Mouse (Mus musculus) cerebellum, postnatal 36 days (tissue): Measurements from ENCODE around the gene Stx4a.
"Not testable (repeated sequence)": the region's sequence is repeated elsewhere in the genome, so short reads cannot be mapped to it uniquely, and the experiment has no call there.

Source experiments
- DNase-seq, 2 experiments: peaks; one replicate each; pipeline ENCODE4 v3.0.0; 2021 to 2022; ENCODE audit warnings: mixed read lengths in 2 of 2

Gene Stx4a

GRCm38 (mm10) chr7:127870136-127870821 is 46.2 kb downstream of the Stx4a start:
- no peak for DNase-seq

GRCm38 (mm10) chr7:127874812-127875626 is 50.9 kb downstream of the Stx4a start:
- no peak for DNase-seq

- DNase-seq: peak; percentile 99 to 100
Observed at GRCm38 (mm10) chr7:127875627-127876001, 51.5 kb downstream of the Stx4a start.

GRCm38 (mm10) chr7:127876041-127876466 is 52.0 kb downstream of the Stx4a start, which contains the start of gene Zfp646:
Gene Zfp646 (plus strand): TSS chr7:127876221.
- peak in 1 of 2 experiments; percentile 80 for DNase-seq

- peak; percentile 89 to 94 for DNase-seq
Observed at GRCm38 (mm10) chr7:127876467-127877348, 52.6 kb downstream of the Stx4a start, which contains the start of gene Zfp668. Gene Zfp668 (minus strand): TSS chr7:127876828.

GRCm38 (mm10) chr7:127879301-127879700 is 55.2 kb downstream of the Stx4a start:
- no peak for DNase-seq

DNA sequence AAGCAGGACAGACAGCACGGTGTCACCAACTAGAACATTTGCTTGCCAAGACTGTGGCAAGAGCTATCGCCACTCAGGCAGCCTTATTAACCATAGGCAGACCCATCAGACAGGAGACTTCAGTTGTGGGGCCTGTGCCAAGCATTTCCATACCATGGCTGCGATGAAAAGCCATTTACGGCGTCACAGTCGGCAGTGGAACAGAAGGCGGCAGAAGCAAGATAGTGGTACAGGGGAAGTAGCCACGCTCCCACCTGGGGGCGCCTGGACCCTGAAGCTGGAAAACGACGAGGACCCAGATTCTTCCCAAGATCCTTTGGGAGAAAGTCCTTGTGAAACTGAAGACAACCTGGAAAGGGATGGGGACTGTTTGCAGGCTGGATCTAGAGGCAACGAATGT is 56.3 kb downstream of the Stx4a start:
- no peak for DNase-seq

GRCm38 (mm10) chr7:127885951-127886350 is 61.9 kb downstream of the Stx4a start:
- no peak for DNase-seq

DNA sequence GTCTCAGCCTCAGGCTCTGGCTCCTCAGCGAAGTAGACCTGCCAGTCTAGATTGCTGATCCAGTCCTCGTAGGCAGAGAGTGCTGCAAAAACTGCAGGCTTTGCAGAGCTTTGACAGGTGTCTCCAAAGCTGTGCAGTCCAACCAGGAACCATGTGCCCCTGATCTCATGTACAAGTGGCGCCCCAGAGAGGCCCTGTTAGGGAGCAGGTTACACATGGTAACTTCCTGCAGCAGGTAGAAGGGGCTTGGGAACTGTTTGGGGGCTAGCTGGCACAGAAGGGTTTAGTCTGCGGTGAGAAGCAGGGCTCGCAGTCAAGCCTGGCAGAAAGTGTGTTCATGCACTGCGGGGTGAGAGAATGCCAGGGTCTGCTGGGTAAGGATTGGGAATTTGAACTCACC is 62.5 kb downstream of the Stx4a start:
- no peak for DNase-seq

DNA sequence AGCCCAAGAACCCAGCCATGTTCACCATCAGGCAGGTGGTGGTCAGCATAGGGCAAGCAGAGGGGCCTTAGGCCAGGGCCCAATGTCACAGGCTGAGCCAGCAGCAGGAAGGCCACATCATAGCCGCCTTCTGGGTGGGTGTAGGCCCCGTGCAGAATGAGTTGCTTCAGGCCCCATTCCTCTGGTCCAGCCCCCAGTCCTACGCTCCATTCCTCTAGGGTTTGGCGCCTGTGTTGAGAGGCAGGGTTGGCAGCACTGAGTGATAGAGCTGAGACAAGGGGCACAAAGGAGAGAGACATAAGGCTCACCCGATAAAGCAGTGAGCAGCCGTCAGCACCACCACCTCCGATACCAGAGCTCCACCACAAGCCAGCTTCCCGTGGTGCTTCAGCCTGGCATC is 63.1 kb downstream of the Stx4a start:
- DNase-seq: peak in 1 of 2 experiments; percentile 1

DNA sequence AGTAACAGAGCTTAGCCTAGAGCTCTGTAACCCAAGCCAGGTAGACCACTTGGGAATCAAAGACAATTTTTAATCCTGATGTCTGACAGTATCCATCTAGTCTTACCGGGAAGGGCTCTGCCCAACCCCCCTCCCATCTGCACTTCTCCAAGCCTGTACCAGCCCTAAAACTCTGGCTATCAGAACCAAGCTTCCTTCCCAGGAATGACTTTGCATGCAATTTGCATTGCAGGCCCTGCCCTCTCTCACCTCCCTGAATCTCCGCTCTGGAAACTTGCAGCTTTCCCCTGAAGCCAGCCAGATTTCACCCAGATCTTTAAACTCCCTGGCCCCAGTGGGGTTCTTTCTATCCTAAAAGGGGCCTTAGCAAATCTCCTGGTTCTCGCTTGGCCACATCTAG is 63.7 kb downstream of the Stx4a start:
- DNase-seq: no peak

DNA sequence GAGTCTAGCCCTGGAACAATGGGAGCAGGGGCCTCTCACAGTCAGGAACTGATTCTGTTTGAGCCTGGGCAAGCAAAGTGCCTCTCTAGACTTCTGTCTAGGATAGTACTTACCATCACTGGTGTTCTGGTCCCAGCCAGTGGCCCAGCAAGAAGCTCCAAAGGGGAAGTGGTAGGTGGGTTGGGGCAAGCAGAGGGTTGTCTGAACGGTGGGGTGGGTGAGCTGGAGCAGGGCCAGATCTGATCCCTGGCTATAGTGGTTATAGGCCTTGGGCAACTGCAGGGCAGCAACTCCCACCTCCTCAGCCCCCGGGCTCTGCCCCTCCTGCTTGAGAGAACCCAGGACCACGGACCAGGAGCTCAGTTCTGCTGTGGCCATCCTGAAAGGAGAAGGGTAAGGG is 64.7 kb downstream of the Stx4a start:
- DNase-seq: no peak

GRCm38 (mm10) chr7:127890798-127891197 is 66.7 kb downstream of the Stx4a start, which contains the start of gene Prss53:
Gene Prss53 (minus strand): TSS chr7:127890970.
- DNase-seq: no peak

DNA sequence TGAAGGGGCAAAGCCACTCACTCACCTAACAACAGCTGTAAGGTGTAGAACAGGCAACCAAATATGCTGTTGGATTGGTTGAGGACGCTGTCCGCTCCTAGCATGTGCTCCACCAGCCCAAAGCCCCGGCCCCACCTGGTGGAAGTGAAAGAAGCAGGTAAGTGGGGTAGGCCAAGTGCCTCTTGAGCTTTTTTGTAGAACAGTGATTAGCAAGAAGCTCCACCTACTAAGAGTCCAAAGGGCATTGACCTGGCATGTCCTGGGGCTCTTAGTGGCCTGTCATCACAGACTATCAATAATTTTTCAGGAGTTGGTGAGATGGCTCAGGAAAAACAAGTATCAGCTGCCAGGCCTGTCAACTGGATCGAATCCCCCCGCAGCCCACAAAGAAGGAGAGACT is 70.4 kb downstream of the Stx4a start:
- DNase-seq: no peak

DNA sequence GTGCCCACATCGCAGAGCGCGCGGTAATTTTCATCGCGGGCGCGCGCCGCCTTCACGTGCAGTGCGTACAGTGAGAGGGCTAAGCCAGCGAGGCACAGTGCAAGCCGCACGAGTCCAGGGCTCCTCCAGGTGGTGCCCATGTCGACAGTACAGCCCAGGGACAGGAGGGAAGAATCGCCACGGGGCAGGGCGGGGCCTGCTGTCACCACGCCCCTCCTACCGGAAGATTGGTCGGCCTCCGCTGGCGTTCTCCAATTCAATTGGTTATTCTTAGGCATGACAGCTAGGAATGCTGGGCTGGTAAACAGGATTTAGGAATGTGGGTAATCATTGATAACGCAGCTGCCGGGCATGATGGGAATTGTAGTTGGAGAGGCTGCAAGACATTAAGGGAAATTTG is 71.3 kb downstream of the Stx4a start, which contains the start of the genes Gm21974 and Vkorc1:
Gm21974 (minus strand) TSS at position 13 of the 400 bp plus-strand sequence.
Vkorc1 (minus strand) TSS at position 176 of the 400 bp plus-strand sequence.
- peak; percentile 95 to 97 for DNase-seq

- not testable (repeated sequence) for DNase-seq
Observed at GRCm38 (mm10) chr7:127895891-127896290, 71.8 kb downstream of the Stx4a start.

- DNase-seq: peak; percentile 73 to 76
Observed at GRCm38 (mm10) chr7:127896384-127896783, 72.3 kb downstream of the Stx4a start.

DNA sequence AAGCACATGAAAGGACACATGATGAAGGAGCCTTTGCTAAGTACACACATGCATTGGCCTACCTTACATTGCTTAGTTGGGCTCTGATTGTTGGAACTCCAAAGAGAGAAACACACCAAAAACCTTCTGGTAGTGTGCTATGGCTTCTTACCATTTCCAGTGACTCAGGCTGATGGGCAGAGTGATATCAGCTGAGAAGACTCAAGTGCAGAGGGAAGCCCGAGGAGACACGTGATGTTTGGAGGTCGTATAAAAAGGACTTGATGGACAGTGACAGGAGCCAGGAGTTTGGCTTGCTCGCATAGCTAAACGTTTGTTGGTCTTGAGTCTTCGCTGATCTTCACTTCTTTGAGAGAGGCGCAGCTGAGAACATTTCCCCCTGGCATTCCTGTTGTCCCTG is 73.4 kb downstream of the Stx4a start:
- DNase-seq: no peak

DNA sequence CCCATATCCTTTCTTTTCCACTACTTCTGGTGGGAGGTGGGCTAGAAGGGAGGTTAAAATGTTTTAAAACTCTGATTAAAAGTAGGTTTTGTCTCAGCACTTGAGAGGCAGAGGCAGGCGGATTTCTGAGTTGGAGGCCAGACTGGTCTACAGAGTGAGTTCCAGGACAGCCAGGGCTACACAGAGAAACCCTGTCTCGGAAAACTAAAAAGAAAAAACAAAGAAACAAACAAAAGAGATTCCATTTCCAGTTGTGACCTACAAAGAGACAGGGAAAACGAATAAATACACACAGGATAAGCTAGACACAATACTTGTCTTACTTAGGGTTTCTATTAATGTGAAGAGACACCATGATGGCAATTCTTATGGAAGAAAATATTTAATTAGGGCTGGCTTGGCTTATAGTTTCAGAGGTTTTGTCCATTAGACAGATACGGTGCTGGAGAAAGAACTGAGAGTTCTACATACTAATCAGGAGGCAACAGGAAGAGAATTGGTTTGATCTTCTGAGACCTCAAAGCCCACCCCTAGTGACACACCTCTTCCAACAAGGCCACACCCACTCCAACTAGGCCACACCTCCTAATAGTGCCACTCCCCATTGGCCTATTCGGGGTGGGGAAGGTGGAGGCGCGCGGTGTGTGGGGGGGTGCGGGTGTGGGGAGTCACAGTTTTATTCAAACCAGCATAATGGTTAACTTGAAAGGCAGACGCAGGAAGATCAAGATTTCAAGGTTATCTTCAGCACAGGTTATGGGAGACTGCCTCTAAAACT is 74.3 kb downstream of the Stx4a start:
- no peak for DNase-seq
